Comparison of ENCODE assay signal across 16 mouse cellular contexts in the genomic region with DNA sequence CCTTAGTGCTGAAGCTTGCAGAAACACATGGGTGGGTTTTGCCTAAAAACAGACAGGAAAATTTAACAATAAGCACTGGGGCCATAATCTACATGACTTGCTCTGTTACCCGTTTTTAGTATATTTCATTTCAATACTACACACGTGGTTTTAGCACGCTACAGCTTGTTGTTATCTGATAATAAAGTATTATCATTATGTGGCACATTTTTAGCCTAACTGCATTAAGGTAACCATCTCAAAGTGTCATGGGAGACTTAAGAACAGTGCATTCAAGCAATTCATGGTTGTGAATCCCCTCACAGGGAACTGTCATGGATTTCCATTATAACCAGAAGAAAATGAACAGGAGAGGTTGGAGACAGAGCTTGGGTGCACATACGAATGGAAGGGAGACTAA.
"Had no signal": no experiment of that assay in that cellular context is flagged by ENCODE, and none has a peak within 500 bp of the region (broad histone marks: within the 10 kb centered on the region; RNA-seq: fewer than 3 reads in every experiment).

No protein-coding gene starts in this region.

- ATAC-seq: inflammation-experienced regulatory T-cells, adult 6 months had no signal

- H3K4me3 ChIP-seq: left cerebral cortex, adult 2 months; limb, embryonic 15.5 days; midbrain, embryonic 10.5 days; myocyte; neural tube, embryonic 15.5 days had no signal

- H3K9ac ChIP-seq: limb, embryonic 15.5 days; lung, embryonic 14.5 days; neural tube, embryonic 15.5 days had no signal

- H3K4me2 ChIP-seq: limb, embryonic 15.5 days; lung, embryonic 14.5 days; neural tube, embryonic 15.5 days had no signal

- H3K9me3 ChIP-seq: limb, embryonic 15.5 days; midbrain, embryonic 10.5 days; neural tube, embryonic 15.5 days had no signal

- H3K27me3 ChIP-seq: neural tube, embryonic 15.5 days had no signal

- H3K27ac ChIP-seq: kidney, postnatal 0 days; left cerebral cortex, adult 2 months; limb, embryonic 15.5 days; midbrain, embryonic 10.5 days; neural tube, embryonic 15.5 days had no signal

- DNase-seq: kidney, adult 11 months; kidney, adult 9 months; kidney, postnatal 4 days; lung, embryonic 14.5 days; lung, postnatal 10 days; lung, postnatal 4 days; midbrain, embryonic 14.5 days; thymus, adult 2 months; thymus, postnatal 25 days had no signal

- H3K36me3 ChIP-seq: limb, embryonic 15.5 days; midbrain, embryonic 10.5 days; neural tube, embryonic 15.5 days had no signal
